Mouse (Mus musculus): ENCODE results near the gene Ndufa1.
"Not testable (repeated sequence)": the region's sequence is repeated elsewhere in the genome, so short reads cannot be mapped to it uniquely, and the experiment has no call there.

The Ndufa1 gene

GRCm38 (mm10) chrX:37191105-37191743, at the start of gene Ndufa1, which contains the start of gene Rnf113a1:
Ndufa1 (minus strand) TSS chrX:37191163.
Rnf113a1 (plus strand) TSS chrX:37191245.
- in situ Hi-C loops (cut with MboI; ENCODE audit: low sequenced_read_pairs): no loop called here

- in situ Hi-C loops (cut with MboI; ENCODE audit: low sequenced_read_pairs): not testable (repeated sequence)
These were observed 31.2 kb upstream of the Ndufa1 start, which contains the start of gene Rhox1 for GRCm38 (mm10) chrX:37222158-37222557. Rhox1 (minus strand) TSS chrX:37222258.

- in situ Hi-C loops (cut with MboI; ENCODE audit: low sequenced_read_pairs): no loop called here
These were observed 20.0 kb upstream of the Ndufa1 start, which contains the start of gene Gm9 for GRCm38 (mm10) chrX:37210941-37211340. Gm9 (minus strand) TSS chrX:37211041.

- in situ Hi-C loops (cut with MboI; ENCODE audit: low sequenced_read_pairs): no loop called here
These were observed 7.7 kb upstream of the Ndufa1 start for GRCm38 (mm10) chrX:37198676-37199075.

GRCm38 (mm10) chrX:37191744-37192379, 899 bp upstream of the Ndufa1 start:
- in situ Hi-C loops (cut with MboI; ENCODE audit: low sequenced_read_pairs): no loop called here

GRCm38 (mm10) chrX:37190755-37191104, 233 bp downstream of the Ndufa1 start:
- in situ Hi-C loops (cut with MboI; ENCODE audit: low sequenced_read_pairs): no loop called here

GRCm38 (mm10) chrX:37184401-37184800, 6.6 kb downstream of the Ndufa1 start:
- in situ Hi-C loops (cut with MboI; ENCODE audit: low sequenced_read_pairs): not testable (repeated sequence)

GRCm38 (mm10) chrX:37168742-37169141, 22.2 kb downstream of the Ndufa1 start, which contains the start of gene Akap14:
Akap14 (minus strand) TSS chrX:37168842.
- in situ Hi-C loops (cut with MboI; ENCODE audit: low sequenced_read_pairs): no loop called here

- in situ Hi-C loops (cut with MboI; ENCODE audit: low sequenced_read_pairs): no loop called here
These were observed 23.9 kb downstream of the Ndufa1 start for GRCm38 (mm10) chrX:37167085-37167484.

- in situ Hi-C loops (cut with MboI; ENCODE audit: low sequenced_read_pairs): no loop called here
These were observed 27.8 kb downstream of the Ndufa1 start for GRCm38 (mm10) chrX:37163115-37163514.

- in situ Hi-C loops (cut with MboI; ENCODE audit: low sequenced_read_pairs): no loop called here
These were observed 29.8 kb downstream of the Ndufa1 start for GRCm38 (mm10) chrX:37161169-37161568.

- in situ Hi-C loops (cut with MboI; ENCODE audit: low sequenced_read_pairs): no loop called here
These were observed 33.1 kb downstream of the Ndufa1 start for GRCm38 (mm10) chrX:37157839-37158238.

GRCm38 (mm10) chrX:37144954-37145353, 46.0 kb downstream of the Ndufa1 start:
- in situ Hi-C loops (cut with MboI; ENCODE audit: low sequenced_read_pairs): no loop called here

- in situ Hi-C loops (cut with MboI; ENCODE audit: low sequenced_read_pairs): not testable (repeated sequence)
These were observed 46.5 kb downstream of the Ndufa1 start for GRCm38 (mm10) chrX:37144498-37144897.

GRCm38 (mm10) chrX:37141732-37142131, 49.2 kb downstream of the Ndufa1 start:
- in situ Hi-C loops (cut with MboI; ENCODE audit: low sequenced_read_pairs): no loop called here

Data from CH12F3 (cell line).